Mouse (Mus musculus) forebrain, embryonic 14.5 days (tissue): ENCODE results near the gene Pnmal2. TPM values are rescaled to one million over a fixed set of nuclear protein-coding genes. Genes with fewer than 3 reads are reported as not detected.

ENCODE experiments used
- ATAC-seq: fragments of 200-750 bp; cut with Nextera tagmentation; 2 replicates; pipeline ENCODE4 v1.8.0; 2017; ENCODE audit warnings: mild to moderate bottlenecking, moderate library complexity
- DNase-seq: peaks from one replicate; pipeline ENCODE4 v3.0.0-alpha.2; 2015; ENCODE audit warnings: low spot score
- H3K27ac ChIP-seq: fragments of 300-500 bp; sonication (generic); 2 replicates; pipeline ENCODE4 v1.5.1; 2014; ENCODE audit warnings: low read depth, mild to moderate bottlenecking, control low read depth, low read length, moderate library complexity
- H3K27me3 ChIP-seq: fragments of 300-500 bp; sonication (generic); replicated peaks from 2 replicates; pipeline ENCODE4 v1.6.1; 2014; ENCODE audit warnings: low read length, control low read depth, mixed read lengths; ENCODE audit not compliant: control insufficient read depth, insufficient read depth
- H3K36me3 ChIP-seq: fragments of 300-500 bp; sonication (generic); 2 replicates; pipeline ENCODE4 v1.6.1; 2014; ENCODE audit warnings: low read length, control low read depth; ENCODE audit not compliant: control insufficient read depth, insufficient read depth
- H3K4me1 ChIP-seq: fragments of 300-500 bp; sonication (generic); 2 replicates; pipeline ENCODE4 v1.6.1; 2014; ENCODE audit warnings: antibody characterized with exemption, low read length, control low read depth; ENCODE audit not compliant: control insufficient read depth, insufficient read depth
- H3K4me2 ChIP-seq: fragments of 300-500 bp; sonication (generic); 2 replicates; pipeline ENCODE4 v1.6.1; 2014; ENCODE audit warnings: mild to moderate bottlenecking, control low read depth, low read length
- H3K4me3 ChIP-seq: fragments of 300-500 bp; sonication (generic); 2 replicates; pipeline ENCODE4 v1.5.1; 2014; ENCODE audit warnings: low read depth, low read length, control low read depth
- H3K9ac ChIP-seq: fragments of 300-500 bp; sonication (generic); 2 replicates; pipeline ENCODE4 v1.6.1; 2014; ENCODE audit warnings: mild to moderate bottlenecking, low read length, control low read depth, moderate library complexity
- H3K9me3 ChIP-seq: fragments of 300-500 bp; sonication (generic); replicated peaks from 2 replicates; pipeline ENCODE4 v1.6.1; 2016; ENCODE audit warnings: low read length, control low read depth, mixed read lengths; ENCODE audit not compliant: control insufficient read depth
- WGBS: fragments of 180-500 bp; shearing (Covaris S2); extraction: QIAGEN DNeasy Blood & Tissue Kit; methylation state at CpG from one replicate; pipeline ENCODE4 v1.1.7; 2014; 5-methylcytosine and 5-hydroxymethylcytosine counted together
- polyA plus RNA-seq: library from polyadenylated mRNA; unstranded; fragments of >200 nt; fragmentation: Nextera tagmentation; extraction: Ambion mirVana; gene quantifications from 2 replicates; pipeline ENCODE4 v1.2.1, GENCODE M21; 2014

The Pnmal2 gene
- polyA plus RNA-seq, 1 experiment from 2014 or later: 48.1 TPM

DNA sequence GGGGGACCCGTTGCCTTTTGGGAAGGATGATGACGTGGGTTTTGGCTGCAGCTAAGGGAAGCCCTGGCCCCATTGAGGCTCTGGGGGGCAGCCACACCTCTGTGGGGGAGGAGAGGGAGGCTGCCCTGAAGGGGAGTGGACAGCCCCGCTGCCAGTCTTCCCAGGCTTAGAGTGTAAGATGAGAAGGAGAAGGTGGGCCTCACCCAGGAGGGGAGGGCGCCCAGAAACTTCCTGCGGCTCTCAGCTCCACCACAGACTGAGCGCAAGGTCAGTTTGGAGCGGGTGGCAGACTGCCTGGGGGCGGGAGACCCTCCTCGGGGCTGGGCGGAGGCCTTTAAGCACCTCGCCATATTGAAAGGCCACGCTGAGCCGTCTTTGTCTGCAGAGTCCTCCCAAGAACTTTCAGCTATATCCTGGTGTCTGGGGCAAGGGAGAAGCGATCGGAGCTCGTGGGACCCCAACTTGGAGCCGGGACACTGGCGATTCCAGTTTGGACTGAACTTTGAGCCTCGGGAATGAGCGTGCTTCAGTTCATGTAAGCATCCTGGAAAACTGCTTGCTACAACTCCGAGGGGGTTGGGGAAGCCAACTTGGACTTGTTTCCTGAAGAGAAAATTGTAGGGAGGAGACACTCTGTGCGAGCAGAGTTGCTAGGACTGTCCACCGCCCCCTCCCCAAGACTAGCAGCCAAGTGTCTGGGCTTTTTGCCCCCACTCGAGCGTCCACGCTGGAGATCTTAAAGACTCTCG, 49.3 kb downstream of the Pnmal2 start:
- Histone ChIP-seq H3K4me2 (peak overlapping the region; percentile 49), H3K4me1 (peaks cover 14% of the 10 kb centered on the region), H3K27ac (no peak overlapping the region; the same call in 1 of the 2 replicates), H3K36me3 (no peaks in the 10 kb centered on the region), H3K9ac (peak overlapping the region; percentile 69), H3K4me3 (peak overlapping the region; percentile 39), H3K27me3 (no peaks in the 10 kb centered on the region), H3K9me3 (no peaks in the 10 kb centered on the region)
- 1% methylated on average over 27 of the region's 27 CpGs for WGBS
- ATAC-seq (peak; percentile 89), DNase-seq (peak; percentile 82)

GRCm38 (mm10) chr7:16994400-16994799, 49.9 kb downstream of the Pnmal2 start:
- WGBS: 6% methylated on average over 20 of the region's 20 CpGs
- Histone ChIP-seq H3K4me1 (peaks cover 14% of the 10 kb centered on the region), H3K4me3 (peak overlapping the region; percentile 39), H3K9ac (peak overlapping the region; percentile 69), H3K36me3 (no peaks in the 10 kb centered on the region), H3K27ac (no peak overlapping the region; the same call in 1 of the 2 replicates), H3K4me2 (peak overlapping the region; percentile 49), H3K27me3 (no peaks in the 10 kb centered on the region), H3K9me3 (no peaks in the 10 kb centered on the region)
- ATAC-seq (no peak), DNase-seq (no peak)

DNA sequence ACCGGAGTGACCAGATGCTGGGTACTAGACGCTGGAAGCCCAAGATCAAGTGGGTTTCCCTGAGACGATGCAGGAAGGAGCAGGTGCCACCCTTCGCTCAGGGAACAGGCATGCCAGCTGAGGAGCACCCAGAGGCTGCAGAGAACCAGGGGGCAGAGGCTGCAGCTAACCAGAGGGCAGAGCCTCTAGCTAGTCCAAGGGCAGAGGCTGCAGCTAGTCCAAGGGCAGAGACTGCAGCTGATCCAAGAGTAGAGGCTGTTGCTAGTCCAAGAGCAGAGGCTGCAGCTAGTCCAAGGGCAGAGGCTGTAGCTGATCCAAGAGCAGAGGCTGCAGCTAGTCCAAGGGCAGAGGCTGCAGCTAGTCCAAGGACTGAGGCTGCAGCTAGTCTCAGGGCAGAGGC, 50.9 kb downstream of the Pnmal2 start:
- Histone ChIP-seq H3K9ac (peak overlapping the region; percentile 69; the same call in 1 of the 2 replicates), H3K9me3 (no peaks in the 10 kb centered on the region), H3K4me1 (peaks cover 14% of the 10 kb centered on the region), H3K36me3 (no peaks in the 10 kb centered on the region), H3K27ac (no peak overlapping the region; the same call in 1 of the 2 replicates), H3K4me3 (peak overlapping the region; percentile 39; the same call in 1 of the 2 replicates), H3K27me3 (no peaks in the 10 kb centered on the region), H3K4me2 (peak overlapping the region; percentile 49)
- ATAC-seq (no peak), DNase-seq (no peak)
- 83% methylated on average over 4 of the region's 4 CpGs for WGBS

Other genes starting within 250 kb of the Pnmal2 start
- not detected in 2 replicates for gene Ceacam9, start 222.8 kb upstream of the Pnmal2 start, polyA plus RNA-seq
- 453 and 484 TPM in 2 replicates for gene Ap2s1, start 206.3 kb upstream of the Pnmal2 start, polyA plus RNA-seq
- 7.0 and 7.4 TPM in 2 replicates for gene Slc1a5, start 163.3 kb upstream of the Pnmal2 start, polyA plus RNA-seq
- gene Strn4, start 128.8 kb upstream of the Pnmal2 start, polyA plus RNA-seq: 175 and 186 TPM in 2 replicates
- gene Fkrp, start 128.0 kb upstream of the Pnmal2 start, polyA plus RNA-seq: 26.4 and 30.3 TPM in 2 replicates
- 4.5 and 6.7 TPM in 2 replicates for gene Prkd2, start 101.8 kb upstream of the Pnmal2 start, polyA plus RNA-seq
- gene Dact3, start 69.4 kb upstream of the Pnmal2 start, polyA plus RNA-seq: 3.5 and 4.4 TPM in 2 replicates
- 9.8 and 11.0 TPM in 2 replicates for gene Gng8, start 52.9 kb upstream of the Pnmal2 start, polyA plus RNA-seq
- 0.12 and 0.22 TPM in 2 replicates for gene Ptgir, start 38.2 kb upstream of the Pnmal2 start, polyA plus RNA-seq
- 473 and 491 TPM in 2 replicates for gene Calm3, start 20.6 kb upstream of the Pnmal2 start, polyA plus RNA-seq
- gene Pnmal1, start 15.0 kb downstream of the Pnmal2 start, polyA plus RNA-seq: 55.5 and 61.9 TPM in 2 replicates
- gene Gm42372, start 38.4 kb downstream of the Pnmal2 start, polyA plus RNA-seq: 3.8 and 3.9 TPM in 2 replicates
- 3.4 and 3.7 TPM in 2 replicates for gene Ccdc8, start 48.0 kb downstream of the Pnmal2 start, polyA plus RNA-seq
- 112 and 115 TPM in 2 replicates for gene Ppp5c, start 83.2 kb downstream of the Pnmal2 start, polyA plus RNA-seq
- 2.8 and 5.7 TPM in 2 replicates for gene Hif3a, start 117.7 kb downstream of the Pnmal2 start, polyA plus RNA-seq
- gene Psg16, start 129.4 kb downstream of the Pnmal2 start, polyA plus RNA-seq: 1.6 and 2.1 TPM in 2 replicates
- gene Ceacam3, start 205.6 kb downstream of the Pnmal2 start, polyA plus RNA-seq: not detected in 2 replicates